Mouse (Mus musculus) A20 (cell line): ENCODE results near the gene Gria4.
A peak's percentile ranks its signal among the peaks of the same experiment; 100 is the strongest.
"Not testable (repeated sequence)": the region's sequence is repeated elsewhere in the genome, so short reads cannot be mapped to it uniquely, and the experiment has no call there.

ENCODE experiments used
- DNase-seq: peaks from one replicate; pipeline ENCODE4 v3.0.0-alpha.2; 2011; ENCODE audit warnings: low read depth, low spot score

Gene Gria4

GRCm38 (mm10) chr9:4573596-4573995 is 222.4 kb downstream of the Gria4 start:
- DNase-seq: no peak

- peak; percentile 71 for DNase-seq
Observed at GRCm38 (mm10) chr9:4555415-4555959, 240.5 kb downstream of the Gria4 start.

DNA sequence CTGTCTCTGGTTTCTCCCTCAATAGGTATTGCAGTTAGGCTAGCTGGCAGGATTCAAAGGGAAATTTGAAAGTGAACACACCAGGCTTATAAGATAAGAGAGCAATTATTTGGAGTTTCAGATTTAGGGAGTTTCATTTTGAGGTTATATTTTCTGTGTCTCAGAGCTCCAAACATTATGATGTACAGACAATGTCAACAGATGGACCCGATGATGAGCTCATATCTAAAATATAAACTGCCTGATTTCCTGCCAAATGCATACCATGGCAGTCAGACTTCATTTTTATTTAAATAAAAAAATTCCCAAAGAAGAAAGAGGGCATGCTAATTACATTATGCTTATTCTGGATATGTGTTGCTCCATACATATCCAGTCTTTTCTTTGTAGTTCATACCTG is 256.8 kb downstream of the Gria4 start:
- DNase-seq: no peak

GRCm38 (mm10) chr9:4536514-4537150 is 259.4 kb downstream of the Gria4 start:
- peak; percentile 67 for DNase-seq

DNA sequence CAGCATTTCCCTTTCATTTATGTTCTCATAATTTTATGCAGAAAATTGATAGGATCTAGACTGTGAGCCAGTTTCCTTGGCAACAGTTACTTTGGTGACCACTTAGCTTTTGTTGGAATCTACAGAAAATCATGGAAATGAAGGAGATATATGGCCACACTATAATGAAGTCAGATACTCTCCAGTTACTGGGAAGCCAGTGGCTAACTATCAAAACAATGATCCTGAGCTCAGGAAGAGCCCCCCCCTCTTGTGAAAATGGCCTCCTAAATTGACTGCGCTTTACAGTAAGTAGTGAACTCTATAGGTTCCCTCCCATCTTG is 281.5 kb downstream of the Gria4 start:
- no peak for DNase-seq

GRCm38 (mm10) chr9:4513796-4514562 is 282.1 kb downstream of the Gria4 start:
- no peak for DNase-seq

- DNase-seq: no peak
Observed at GRCm38 (mm10) chr9:4506086-4506485, 289.9 kb downstream of the Gria4 start.

GRCm38 (mm10) chr9:4505087-4505486 is 290.9 kb downstream of the Gria4 start:
- DNase-seq: no peak

DNA sequence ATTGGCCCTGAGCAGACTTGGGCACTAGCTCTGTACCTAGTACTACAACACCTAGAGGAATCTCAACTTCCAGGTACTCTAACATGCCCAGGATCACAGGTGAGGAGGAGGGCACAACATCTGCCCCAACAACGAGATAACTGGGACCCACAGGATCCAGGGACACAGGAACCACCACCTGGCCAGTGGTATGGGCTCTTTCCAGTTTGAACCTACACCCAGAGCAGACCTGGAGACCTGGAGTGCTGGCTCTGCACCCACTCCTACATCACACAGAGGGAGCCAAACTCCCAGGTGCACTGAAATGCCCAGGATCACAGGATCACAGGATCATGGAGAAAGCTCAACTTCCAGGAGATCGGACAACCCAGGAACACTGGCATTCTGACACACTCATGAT is 309.6 kb downstream of the Gria4 start:
- no peak for DNase-seq

GRCm38 (mm10) chr9:4484502-4484901 is 311.5 kb downstream of the Gria4 start:
- no peak for DNase-seq

DNA sequence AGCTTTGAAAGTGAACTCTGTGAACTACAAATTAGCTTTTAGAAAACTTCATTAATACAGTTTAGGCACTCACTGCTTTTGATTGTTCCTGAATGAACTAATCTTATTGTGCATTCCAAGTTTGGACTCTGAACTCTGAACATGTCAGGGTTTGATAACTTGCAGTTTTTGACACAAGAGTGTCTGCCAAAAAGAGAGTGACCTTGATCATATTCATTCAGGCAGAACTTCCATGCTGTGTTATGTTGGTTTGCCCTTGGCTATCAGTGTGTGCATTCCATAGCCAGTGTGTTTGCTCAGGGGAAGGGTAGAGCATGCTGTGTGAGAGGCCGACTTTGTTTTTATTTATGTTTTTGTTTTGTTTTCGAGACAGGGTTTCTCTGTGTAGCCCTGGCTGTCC is 325.2 kb downstream of the Gria4 start:
- DNase-seq: no peak

- no peak for DNase-seq
Observed at GRCm38 (mm10) chr9:4459456-4460070, 336.5 kb downstream of the Gria4 start.

DNA sequence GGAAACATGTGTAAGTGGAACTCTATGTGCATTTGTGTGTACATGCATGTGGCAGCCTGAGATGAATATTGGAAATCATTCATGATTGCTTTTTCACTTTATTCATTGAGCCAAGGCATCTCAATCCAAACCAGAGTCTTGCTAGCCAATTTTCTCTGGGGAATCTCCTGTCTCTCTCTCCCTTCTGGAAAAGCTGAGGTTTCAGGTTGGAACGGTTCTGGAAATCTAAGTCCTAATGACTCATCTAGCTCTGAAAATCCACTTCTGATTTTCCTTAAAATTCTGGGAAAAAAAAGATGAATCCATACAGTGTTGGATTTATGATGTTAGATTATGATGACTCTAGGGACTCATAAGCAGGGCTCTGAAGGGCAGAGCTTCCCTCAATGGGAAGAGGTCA is 337.8 kb downstream of the Gria4 start:
- DNase-seq: no peak

DNA sequence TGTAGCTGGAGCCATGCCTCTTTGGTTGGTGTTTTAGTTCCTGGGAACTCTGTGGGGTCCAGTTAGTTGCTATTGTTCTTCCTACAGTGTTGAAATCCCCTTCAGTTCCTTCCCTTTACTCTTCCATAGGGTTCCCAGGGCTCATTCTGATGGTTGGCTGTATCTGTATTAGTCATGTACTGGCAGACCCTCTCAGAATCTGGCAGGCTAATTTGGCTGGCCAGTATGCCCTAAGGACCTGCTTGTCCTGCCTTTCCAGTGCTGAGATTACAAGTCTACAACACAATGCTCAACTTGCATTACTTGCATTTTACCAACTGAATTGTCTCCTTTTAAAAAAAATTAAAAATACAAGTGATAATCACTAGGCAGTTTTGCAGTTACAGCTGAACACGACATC is 338.4 kb downstream of the Gria4 start:
- DNase-seq: no peak

GRCm38 (mm10) chr9:4442908-4443307 is 353.1 kb downstream of the Gria4 start:
- peak; percentile 72 for DNase-seq

GRCm38 (mm10) chr9:4400801-4401200 is 395.2 kb downstream of the Gria4 start:
- DNase-seq: not testable (repeated sequence)

GRCm38 (mm10) chr9:4376640-4377120 is 419.4 kb downstream of the Gria4 start:
- no peak for DNase-seq

GRCm38 (mm10) chr9:4375828-4376639 is 420.0 kb downstream of the Gria4 start, which contains the start of gene Msantd4:
Msantd4 (plus strand) TSS chr9:4376562.
- DNase-seq: peak; percentile 96
